Mouse (Mus musculus): ENCODE data around the gene Nup210.

Nup210 gene

DNA sequence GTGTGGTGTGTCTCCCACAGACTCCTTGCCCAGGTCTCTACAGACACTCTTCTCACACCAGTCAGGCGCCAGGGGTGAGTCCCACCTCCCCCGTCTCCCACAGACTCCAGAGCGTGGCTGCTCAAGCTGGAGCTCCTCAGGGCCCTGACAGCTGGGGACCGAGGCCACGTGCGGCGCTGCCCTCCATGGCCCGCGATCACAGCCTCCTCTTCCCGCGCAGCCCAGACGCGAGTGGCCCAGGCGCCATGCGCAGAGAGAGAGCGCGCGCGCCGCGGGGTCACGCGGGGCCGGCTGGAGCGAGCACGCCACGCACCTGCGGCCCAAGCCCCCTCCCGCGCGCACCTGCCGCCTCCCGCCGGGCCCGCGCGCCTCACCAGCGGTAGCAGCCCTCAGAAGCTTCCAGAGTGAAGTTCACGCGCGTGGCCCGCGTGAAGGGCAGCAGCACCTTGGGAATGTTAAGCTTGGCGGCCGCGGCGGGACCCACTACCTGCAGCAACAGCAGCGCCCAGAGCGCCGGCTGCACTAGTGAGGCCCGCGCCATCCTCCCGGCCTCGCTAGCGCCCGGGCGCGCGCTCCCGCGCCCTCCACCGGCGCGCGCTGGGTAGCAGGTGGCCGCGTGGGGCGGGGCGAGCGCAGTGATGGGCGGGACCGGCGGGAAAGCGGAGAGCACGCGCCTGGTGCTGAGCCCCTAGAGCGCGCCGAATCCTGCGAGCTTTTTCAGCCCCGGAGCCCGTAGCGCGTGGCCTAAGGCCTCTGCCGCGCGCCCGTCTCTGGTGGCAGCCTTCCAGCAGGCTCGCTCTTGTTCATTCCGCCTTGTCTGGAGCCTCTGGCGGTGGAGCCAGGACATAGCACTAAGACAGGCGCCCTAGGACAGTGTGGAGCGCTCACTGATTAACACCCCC is at the start of gene Nup210:
Nup210 (minus strand) TSS at position 586 of the 902 bp plus-strand sequence.
- DNase-seq (ENCODE audit: low read depth in 2 of 2, low spot score in 2 of 2) = peak; percentile 90 to 91

DNA sequence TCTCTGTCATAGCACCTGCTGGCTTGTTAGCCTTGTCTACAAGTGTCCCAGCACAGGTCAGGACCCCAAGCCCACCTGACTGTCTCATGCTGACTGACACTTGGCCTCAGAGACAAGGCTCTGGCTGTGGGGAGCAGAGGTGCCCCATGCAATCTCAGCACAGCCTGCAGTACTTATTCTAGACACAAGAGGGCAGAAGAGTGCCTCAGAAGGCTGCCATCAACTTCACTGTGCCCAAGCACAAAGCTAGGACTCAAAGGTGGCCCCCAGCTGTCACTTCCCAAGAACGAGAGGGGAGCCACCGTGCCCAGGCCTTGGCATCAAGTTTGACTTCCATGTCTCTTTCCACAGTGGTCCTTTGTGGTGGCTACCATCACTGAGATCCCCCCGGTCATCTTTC is 48.6 kb upstream of the Nup210 start:
- DNase-seq (ENCODE audit: low read depth in 2 of 2, low spot score in 2 of 2) = peak; percentile 35 to 52

DNA sequence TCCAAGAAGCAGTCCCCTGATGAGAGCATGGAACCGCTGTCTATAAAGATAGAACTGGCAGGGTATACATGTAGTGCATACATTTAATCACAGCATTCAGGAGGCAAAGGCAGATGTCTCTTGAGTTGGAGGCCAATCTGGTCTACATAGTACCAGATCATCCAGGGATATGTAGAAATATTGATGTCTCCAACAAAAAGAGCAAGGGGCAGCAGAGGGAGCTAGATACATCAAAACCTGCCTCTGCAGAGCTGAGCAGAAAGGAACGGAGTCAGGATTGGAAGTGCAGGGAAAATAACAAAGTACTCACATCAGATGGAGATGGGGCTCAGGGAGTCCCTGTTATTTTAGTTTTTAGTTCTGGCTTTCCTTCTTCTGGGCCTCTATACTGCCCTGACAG is 48.0 kb upstream of the Nup210 start:
- no peak for DNase-seq (ENCODE audit: low read depth in 2 of 2, low spot score in 2 of 2)

DNA sequence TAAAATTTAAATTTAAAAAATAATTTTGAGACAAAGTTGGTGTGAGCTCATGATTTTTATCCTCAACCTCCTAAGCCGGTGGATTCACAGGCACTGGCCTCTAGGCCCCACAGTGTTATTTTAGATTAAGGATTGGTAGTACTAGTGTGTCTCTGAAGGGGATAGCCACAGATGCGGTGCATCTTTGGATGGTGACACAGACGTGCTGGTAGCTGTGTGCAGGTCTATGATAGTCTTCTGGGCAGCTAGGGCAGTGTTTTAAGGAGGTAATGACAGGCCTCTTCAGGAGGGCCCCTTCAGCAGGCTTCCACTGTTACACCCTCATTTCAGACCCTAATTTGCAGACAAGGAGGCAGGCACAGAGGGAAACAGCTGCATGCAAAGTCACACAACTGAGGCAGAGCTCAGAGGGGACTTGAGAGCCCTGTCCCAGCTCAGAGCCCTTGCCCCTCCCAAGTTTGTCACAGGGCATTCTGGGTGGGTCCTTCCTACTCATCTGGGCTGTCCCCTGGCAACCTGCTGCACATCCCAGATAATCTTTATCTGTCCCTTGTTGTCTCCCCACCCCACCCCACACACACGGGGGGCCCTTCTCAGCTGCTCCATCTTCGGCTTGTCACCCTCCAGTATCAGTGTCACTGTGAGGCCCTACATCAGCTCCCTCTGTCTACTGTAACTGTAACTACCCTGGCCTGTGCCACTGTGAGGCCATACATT is 46.7 kb upstream of the Nup210 start:
- no peak for DNase-seq (ENCODE audit: low read depth in 2 of 2, low spot score in 2 of 2)

DNA sequence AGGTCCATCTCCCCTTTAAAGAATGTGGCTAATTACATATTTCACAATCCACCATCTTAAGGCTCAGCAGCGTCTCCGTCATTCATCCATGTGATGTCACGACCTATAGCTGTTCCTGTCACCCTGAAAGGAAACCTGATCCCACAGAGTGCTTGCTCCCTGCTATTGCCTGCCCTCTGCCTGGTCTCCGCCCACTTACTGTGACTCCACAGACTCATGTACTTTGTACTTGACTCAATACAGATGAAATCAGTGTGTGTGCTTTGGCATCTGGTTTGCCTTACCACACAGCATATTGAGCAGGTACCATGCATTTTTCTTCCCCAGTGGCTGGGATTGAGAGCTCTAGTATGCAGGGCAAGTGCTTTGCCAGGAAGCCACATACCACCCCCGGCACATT is 45.7 kb upstream of the Nup210 start:
- no peak for DNase-seq (ENCODE audit: low read depth in 2 of 2, low spot score in 2 of 2)

GRCm38 (mm10) chr6:91161506-91162235 is 45.0 kb upstream of the Nup210 start:
- no peak for DNase-seq (ENCODE audit: low read depth in 2 of 2, low spot score in 2 of 2)

DNA sequence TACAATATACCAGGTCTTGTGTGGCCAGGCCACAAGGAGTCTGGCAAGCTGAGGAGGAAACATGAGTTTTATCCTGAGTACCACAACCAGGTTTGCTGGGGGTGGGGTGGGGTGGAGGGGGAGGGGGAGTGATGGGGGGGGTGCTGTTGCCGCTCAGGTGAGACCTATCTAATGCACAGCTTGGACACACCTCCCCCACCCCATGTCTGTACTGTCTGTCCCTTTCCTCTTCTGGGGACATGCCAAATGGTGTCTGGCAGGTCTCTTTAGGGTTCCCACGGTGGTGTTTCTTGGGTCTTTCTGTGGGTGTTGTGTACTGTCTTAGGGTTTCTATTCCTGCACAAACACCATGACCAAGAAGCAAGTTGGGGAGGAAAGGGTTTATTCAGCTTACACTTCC is 44.3 kb upstream of the Nup210 start:
- DNase-seq (ENCODE audit: low read depth in 2 of 2, low spot score in 2 of 2) = no peak

GRCm38 (mm10) chr6:91160399-91160798 is 43.8 kb upstream of the Nup210 start:
- DNase-seq (ENCODE audit: low read depth in 2 of 2, low spot score in 2 of 2) = no peak

GRCm38 (mm10) chr6:91159047-91159446 is 42.4 kb upstream of the Nup210 start:
- DNase-seq (ENCODE audit: low read depth in 2 of 2, low spot score in 2 of 2) = no peak

DNA sequence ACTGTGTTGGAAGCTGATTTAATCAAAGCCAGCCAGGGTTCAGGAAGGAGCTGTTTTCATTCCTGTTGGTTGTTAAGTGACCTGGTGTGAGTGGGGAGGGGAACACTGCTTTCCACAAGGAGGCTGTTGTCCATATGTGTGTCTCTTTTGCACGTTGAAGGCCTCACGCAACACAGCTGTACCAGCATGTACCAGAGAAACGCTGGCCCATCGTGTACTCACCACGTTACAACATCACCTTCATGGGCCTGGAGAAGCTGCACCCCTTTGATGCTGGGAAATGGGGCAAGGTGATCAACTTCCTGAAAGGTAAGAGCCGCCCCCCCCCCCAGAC is 40.6 kb upstream of the Nup210 start:
- DNase-seq (ENCODE audit: low read depth in 2 of 2, low spot score in 2 of 2) = no peak

- peak; percentile 5 to 10 for DNase-seq (ENCODE audit: low read depth in 2 of 2, low spot score in 2 of 2)
Observed at GRCm38 (mm10) chr6:91156554-91157236, 40.1 kb upstream of the Nup210 start, which contains the start of gene Hdac11. TSS of gene Hdac11 (plus strand) at chr6:91156665.

- DNase-seq (ENCODE audit: low read depth in 2 of 2, low spot score in 2 of 2) = no peak
Observed at GRCm38 (mm10) chr6:91156062-91156461, 39.4 kb upstream of the Nup210 start.

- DNase-seq (ENCODE audit: low read depth in 2 of 2, low spot score in 2 of 2) = no peak
Observed at GRCm38 (mm10) chr6:91155286-91155685, 38.7 kb upstream of the Nup210 start.

GRCm38 (mm10) chr6:91154685-91155084 is 38.1 kb upstream of the Nup210 start:
- DNase-seq (ENCODE audit: low read depth in 2 of 2, low spot score in 2 of 2) = no peak

GRCm38 (mm10) chr6:91153549-91154064 is 37.0 kb upstream of the Nup210 start:
- DNase-seq (ENCODE audit: low read depth in 2 of 2, low spot score in 2 of 2) = no peak

- no peak for DNase-seq (ENCODE audit: low read depth in 2 of 2, low spot score in 2 of 2)
Observed at GRCm38 (mm10) chr6:91152892-91153548, 36.4 kb upstream of the Nup210 start.

GRCm38 (mm10) chr6:91147152-91147770 is 30.6 kb upstream of the Nup210 start:
- no peak for DNase-seq (ENCODE audit: low read depth in 2 of 2, low spot score in 2 of 2)

DNA sequence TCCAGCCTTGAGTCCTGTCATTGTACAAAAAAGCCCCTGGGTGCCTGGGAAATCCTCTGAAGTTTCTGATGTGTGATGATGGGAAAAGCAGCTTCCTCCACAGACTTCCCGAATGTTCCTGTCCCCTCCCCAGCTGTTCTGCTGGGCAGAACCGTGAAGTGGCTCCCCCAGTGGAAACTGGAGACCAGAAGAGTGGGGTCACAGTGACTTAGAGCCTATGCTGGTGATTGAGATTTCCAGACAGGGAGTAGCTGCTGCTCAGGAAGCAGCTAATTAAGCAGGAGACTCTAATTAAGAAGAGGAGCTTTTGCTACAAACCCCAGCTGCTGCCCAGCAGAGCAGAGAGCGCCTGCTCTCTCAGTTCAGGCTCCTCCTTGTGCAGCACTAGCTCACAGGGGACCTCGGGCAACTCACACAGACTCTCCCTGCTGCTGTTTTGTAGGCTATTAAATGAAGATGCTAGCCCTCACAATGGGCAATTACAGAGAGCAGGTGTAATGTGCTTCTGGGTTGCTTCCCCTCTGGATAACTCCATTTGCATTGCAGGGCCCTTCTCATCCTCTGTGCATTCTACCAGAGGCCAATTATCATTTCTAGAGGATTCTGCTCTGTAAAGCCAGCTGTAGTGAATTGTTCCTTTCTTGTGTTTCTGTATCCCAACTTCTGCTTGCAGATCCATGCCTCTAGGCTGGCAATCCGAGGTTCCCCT is 30.0 kb upstream of the Nup210 start:
- DNase-seq (ENCODE audit: low read depth in 2 of 2, low spot score in 2 of 2) = no peak

DNA sequence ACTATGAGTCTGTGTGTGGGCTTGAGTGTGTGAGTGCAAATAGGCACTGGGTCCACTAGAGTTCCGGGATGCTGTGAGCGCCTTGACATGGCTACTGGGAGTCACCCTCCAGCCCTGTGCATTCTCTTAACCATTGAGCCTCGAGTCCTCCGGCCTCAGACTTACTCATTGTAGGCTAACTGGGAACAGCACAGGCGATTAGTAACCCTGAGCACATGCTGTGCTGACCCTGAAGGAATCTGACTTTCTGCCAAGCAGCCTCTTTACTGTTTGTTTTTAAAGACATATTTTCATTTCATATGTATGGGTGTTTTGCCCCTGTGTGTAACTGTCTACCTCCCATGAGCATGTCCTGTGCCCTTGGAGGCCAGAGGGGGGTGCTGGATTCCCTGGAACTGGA is 28.9 kb upstream of the Nup210 start:
- no peak for DNase-seq (ENCODE audit: low read depth in 2 of 2, low spot score in 2 of 2)

Measured in CD8-positive naive resting alpha-beta T cell, adult 2 months (primary cell).